Mouse (Mus musculus): Measurements from ENCODE around the gene Trp53inp2.

- TF ChIP-seq CTCF (IDR thresholded peaks at IDR 0.05; ENCODE audit: low read depth, low read length) (no peak), GATA1 (IDR thresholded peaks at IDR 0.05; ENCODE audit: borderline replicate concordance, low read length) (no peak), TAL1 (conservative IDR thresholded peaks at IDR 0.05; ENCODE audit: low read depth, low read length) (no peak), GATA2 (IDR thresholded peaks at IDR 0.05; ENCODE audit: borderline replicate concordance, low read depth, low read length) (no peak), POLR2AphosphoS5 (IDR thresholded peaks at IDR 0.05; ENCODE audit: insufficient replicate concordance, low read depth, low read length) (no peak)
Measured at GRCm38 (mm10) chr2:155340166-155340565, 40.7 kb upstream of the Trp53inp2 start.
